Mouse (Mus musculus): ENCODE data around the gene Dspp.

Dspp gene

DNA sequence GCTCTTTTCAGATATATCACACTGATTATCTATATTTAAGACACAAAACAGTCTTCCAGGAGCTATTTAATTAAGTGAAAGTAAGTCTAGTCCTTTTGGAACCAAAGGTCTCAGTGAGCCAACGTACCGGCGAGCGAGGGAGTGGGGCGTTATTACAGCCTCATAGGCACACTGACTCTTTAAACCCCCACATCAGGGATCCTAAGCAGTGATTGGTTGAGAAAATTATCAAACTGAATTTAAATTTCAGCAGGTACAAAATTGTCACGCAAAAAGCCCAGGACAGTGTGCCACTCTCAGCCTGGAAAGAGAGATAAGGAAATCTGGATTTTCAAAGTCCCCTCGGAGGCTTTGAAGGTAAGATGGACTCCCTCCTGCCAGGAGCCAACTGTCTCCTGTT lies at the start of gene Dspp:
Gene Dspp, plus strand, starts transcription at position 301 of the 400 bp plus-strand sequence.
- DNase-seq (ENCODE audit: low spot score in 2 of 2), result no peak

DNA sequence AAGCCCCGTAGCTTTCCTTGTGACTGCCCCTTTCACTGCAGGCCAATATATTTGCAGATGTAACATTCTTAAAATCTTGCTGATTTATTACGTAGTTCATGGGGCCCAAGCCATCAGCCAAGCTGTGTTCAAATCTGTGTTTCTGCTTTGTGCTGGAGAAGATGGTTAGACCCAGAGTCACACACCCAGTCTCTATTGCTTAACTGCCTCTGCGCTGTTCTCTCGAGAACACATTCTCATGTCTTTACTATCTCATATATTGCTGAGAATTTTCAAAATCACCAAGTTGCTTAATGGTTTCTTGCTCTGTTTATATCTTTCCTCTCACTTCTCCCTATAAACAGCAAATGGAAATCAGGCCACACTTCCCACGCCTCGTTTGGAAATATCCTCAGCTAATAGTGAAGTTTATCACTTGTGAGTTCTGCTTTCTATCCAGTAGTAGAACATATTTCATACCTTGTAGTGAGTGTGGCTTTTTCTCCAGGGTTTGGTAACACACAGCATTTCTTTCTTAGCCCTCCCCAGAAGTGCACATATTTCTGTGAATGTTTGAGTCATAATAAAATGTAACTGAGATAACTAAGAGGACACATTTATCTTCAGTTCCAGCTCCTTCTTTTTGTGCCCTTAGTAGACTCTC lies 46.4 kb upstream of the Dspp start:
- DNase-seq (ENCODE audit: low spot score in 2 of 2), result no peak

DNA sequence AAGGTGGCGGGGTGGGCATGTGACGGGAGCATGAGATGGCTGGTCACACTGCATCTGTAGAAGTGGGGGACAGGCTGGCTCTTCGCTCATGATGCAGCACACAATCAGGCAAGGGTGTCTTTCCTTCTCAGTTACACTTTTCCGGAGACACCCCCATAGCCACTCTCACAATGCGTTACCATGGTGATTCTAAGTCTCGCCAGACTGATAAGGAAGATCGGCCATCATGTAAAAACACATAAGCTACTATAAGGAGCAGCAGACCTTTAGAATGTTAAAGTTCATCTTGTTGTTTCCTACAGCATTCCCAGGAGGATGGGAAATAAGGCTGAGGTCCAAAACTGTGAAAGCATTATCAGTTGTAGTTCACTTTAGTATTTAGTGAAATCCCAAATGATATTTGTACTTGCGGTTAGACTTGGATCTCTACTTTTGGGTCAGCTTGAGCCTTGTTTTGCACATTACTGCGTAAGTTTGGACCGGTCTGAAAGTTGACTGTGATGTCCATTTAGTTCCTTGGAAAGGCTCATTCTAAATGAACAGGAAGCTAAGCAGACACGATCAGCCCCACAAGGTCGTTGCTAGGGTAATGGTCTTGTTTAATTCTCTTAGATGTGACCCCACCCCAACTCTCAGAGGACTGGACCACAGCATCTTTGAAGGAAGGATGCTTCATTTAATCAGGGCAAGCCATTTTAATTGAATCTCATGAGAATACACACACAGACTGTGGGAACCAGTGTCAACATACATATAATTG lies 43.8 kb upstream of the Dspp start:
- DNase-seq (ENCODE audit: low spot score in 2 of 2), result no peak

DNA sequence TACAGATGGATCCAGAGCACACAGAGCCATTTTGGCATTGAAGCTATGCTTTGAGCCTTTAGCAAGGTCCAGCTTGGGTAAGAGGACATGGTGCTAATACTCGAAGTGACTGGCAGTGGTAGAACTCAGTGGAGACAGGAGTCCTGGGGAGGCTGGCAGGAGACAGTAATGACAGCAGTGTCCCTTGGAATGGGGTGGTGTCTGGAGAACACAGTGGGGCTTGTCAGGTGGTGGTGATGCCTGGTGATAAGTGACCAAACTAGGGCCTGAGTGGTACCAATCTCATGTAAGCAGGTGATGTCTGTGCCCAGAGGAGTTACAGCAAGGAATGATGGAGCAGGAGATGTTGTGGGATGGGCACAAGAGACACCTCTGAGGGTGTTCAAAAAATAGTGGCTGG lies 43.2 kb upstream of the Dspp start:
- no peak for DNase-seq (ENCODE audit: low spot score in 2 of 2)

DNA sequence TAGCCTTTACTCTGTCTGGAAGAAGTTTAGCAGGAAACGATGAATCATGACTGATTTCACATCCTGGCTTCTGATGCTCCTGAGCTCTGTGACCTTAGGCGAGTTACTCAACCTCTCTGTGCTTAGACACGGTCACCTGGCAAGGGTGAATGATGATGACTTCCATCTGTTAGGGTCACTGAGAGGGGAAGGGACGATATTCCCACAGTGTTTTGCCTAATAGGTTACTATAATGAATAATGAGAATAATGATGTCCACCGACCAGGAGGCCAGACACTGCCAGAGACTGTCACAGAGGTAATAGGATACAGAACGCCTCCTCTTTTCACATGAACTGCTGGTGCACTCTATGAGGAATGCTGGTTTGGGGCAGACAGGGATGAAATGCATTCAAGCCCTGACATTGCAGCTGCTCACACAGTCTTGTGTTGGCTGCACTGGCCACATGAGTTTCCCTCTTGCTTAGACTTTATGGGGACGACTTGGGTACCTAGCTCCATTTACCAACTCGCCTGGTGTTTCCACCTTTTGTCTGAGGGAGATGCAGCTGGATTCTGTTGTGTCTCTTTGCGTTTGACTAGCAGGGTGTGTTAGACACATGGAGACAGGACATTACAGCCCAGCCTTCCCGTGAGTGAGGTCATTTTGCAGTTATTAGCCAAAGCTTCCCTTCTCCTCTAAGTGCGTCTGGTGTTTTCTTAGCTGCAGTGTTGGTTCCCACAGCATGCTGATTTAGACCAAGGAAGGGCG lies 42.1 kb upstream of the Dspp start:
- DNase-seq (ENCODE audit: low spot score in 2 of 2), result no peak

DNA sequence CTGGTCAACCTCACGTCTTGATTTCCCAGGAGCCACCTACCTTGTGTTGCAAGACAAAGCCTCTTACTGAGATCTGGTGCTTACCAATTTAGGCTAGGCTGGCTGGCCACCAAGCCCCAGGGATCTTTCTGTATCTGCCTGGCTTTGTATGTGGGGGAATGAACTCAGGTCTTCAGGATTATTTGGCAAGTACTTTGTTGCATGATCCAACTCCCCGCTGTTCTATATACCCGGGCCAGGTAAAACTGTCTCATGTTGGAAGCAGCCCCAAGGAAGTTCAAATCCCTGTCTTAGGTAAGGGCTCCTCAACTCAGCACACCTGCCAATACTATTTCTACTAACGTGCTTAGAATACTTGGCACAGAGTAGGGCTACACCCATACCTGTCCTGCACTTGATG lies 39.6 kb upstream of the Dspp start:
- DNase-seq (ENCODE audit: low spot score in 2 of 2), result no peak

DNA sequence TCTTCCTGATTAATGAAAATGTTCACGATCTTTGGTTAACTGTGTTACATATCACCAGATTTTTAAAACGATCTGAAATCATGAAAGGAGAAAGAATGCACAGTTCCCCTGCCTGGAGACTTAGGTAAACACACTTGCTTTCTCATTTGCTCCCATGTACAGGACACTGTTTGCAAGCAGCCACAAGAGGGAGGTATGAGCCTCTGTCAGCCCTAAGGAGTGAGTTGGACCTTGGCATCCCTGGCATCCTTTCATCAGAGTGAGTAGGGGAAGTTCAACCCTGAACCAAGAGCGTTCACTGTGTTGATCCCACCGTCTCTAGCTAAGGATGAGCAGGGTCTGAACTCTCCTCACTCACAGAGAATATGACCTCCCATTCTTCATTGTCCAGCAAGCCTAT lies 39.0 kb upstream of the Dspp start:
- DNase-seq (ENCODE audit: low spot score in 2 of 2), result peak in 1 of 2 experiments; percentile 9

DNA sequence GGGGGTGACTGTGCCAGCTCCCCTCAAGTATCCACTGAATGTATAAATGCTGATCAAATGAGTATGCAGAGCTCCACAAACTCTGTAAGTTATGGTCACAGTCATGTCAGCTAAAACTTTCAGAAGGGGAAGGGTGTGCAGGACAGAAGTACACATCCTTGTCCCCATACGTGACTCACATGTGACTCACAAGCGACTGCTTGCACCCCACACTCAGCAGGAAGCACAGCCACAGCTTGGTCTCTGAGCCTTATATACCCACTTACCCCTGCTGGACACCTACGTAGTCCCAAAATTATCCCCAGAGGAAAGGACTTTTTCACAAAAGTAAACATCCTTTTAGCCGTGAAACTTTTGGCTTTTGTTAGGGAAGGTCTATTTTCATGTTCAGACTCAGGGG lies 36.8 kb upstream of the Dspp start:
- DNase-seq (ENCODE audit: low spot score in 2 of 2), result no peak

DNA sequence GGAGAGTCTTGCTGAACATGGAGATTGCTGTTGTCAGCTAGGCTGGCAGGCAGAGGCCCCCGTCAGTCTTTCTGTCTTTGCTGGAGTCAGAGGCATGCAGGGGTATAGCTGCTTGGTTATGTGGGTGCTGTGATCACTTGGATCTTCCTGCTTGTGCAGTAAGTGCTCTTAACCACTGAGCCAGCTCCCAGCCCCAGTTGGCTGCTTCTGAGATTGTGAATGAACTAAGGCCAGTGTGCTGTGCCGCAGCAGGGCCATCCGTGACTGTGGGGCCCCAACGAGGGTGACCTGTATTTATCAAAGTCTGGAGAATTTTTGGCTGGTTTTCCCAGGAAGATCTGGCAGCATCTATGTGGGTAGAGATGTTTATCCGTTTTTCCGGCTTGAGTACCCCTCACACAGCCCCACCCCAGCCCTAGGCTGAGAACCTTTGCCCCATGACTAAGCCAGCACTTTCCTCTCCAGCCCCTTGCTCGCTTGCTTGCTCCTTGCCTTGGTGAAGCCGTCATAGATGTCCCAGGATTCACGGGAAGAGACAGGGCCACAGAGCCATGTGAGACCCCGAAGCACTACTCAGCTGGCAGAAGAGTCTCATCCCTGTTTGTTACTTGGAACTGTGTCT lies 32.5 kb upstream of the Dspp start:
- no peak for DNase-seq (ENCODE audit: low spot score in 2 of 2)

DNA sequence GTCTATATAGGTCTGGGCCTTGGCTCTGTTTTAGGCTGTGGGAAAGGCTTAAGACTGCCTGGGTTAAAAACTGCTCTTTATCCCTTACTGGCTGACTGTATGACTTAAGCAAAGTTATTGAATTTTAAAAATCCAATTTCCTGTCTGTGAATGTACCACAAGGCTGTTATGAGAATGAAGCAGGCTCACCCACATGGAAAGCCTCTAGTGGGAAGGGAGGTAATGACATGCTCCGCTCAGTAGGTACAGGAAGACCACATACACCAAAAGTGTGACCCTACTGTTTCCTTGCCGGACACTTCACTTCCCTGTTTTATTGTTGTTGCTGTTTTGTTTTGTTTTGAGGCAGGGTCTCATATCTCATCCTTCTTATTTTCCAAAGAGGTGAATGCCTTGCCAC lies 29.4 kb upstream of the Dspp start:
- no peak for DNase-seq (ENCODE audit: low spot score in 2 of 2)

DNA sequence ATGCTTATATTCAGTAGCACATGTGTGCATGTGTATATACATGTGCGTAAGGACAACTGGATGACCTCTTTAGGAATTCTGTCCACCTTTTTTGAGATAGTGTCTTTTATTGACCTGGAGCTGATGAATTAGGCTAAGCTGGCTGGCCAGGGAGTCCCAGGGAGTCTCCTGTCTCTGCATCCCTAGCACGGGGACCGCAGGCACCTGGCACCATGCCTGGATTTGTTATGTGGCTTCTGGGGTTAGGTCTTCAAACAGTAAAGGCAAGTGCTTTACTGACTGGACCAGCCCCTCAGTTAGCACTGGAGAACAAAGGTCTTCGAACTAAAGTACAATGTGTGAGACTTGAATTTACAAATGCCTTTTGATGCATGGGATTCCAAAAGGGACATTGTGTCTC lies 26.5 kb upstream of the Dspp start:
- DNase-seq (ENCODE audit: low spot score in 2 of 2), result no peak

DNA sequence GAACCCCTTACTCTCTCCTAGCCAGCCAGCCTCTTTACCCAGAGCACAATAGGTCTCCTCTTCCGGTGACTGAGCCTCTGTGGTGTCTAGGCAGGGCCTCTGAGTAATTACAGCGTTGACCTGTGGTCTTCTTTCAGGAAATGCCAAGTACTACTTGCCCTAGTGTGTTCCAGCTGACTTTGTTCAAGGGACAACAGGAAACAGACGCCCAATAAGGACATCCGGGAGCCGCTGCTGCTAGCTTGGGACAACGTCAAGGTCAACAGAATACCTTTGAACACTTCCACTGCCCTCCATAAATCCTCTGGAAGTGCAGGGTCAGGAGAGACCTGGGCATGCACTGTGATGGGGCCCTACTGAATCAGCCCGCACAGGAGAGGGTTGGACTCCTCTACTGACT lies 21.2 kb upstream of the Dspp start:
- DNase-seq (ENCODE audit: low spot score in 2 of 2), result no peak

DNA sequence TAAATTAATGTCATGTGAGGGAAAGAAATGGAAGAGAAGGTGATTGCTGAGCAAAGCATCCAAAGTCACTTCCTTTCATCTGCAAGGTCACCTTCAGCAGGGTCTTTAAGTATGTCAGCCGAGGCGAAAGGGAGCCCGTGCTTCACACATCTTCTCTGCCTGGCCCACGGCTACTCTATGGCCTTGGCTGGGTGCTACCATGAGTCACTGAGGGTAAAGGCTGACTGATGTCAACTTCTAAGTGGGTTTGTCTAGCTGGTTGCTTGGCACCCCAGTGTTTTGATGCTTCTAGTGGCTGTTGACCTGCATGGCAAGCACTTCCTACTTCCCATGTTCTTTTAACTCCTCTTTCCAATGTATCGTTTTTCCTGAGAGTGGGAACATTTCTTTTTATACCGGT lies 20.3 kb upstream of the Dspp start:
- DNase-seq (ENCODE audit: low spot score in 2 of 2), result no peak

DNA sequence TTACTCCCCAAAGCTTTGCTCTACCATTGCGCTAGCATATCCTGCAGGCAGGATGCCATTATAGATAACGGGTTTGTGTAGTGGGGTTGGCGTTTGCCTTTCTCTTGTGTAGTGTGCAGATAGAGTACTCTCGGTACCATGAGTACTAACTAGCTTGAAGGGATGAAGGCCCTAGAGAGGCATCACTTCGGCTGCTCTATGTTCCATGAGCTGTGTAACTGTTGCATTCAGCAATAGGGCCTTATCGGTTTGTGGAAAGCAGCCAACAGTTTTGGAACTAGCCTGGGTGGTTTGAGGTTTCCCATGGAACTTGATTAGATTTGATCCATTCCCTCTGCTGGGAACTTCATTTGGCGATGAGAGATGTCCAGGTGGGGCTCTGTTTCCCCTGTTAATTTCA lies 12.8 kb upstream of the Dspp start:
- no peak for DNase-seq (ENCODE audit: low spot score in 2 of 2)

DNA sequence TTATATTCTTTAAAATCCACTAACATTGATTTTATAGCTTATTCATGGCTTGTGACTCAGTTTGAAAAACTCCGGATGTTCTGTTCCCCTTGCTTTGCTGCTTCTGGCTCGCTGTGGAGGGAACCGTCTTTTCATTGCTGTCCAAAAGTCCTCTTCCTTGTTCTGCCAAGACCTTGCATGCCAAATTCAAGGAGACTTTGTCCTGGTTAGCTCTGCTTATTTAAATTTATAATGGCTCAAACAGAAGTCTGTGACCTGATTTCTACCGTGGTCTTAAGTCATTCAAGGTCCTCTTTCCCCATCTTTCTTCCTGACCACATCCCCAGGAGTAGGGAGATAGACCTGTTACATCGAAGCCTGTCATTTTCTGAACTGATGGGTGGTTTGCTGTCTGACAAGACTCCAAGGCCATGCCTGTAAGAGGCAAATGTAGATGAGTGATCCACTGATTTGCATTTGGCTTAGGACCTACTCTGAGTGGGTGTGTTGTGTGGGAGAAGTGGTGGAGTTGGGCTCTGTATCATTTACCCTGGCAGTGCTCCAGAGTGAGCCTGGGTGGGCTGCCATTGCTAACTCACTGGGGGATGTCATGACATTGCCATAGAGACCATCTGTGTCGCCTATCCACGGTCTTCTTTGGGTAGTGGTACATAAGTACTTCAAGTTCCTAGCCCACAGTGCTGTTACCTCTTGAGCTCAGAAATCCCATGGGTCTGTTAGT lies 12.0 kb upstream of the Dspp start:
- no peak for DNase-seq (ENCODE audit: low spot score in 2 of 2)

DNA sequence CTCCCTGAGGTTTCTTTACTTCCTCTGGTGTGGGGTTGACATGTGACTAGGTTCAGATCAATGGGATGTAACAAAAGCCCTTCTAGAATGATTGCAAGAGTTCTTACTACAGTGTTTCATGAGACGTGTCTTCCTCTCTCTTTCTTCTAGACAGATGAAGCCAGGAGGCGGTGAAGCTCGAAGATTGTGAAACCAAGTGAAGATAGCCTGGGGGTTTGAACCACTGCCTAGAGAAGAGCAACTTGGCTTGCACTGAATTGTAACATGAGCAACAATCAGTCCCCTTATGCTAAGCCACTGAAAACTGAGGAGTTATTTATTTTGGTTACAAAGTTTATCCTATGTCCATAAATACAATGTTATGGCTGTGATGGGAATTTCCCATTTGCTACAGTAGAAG lies 9.9 kb upstream of the Dspp start:
- DNase-seq (ENCODE audit: low spot score in 2 of 2), result no peak

DNA sequence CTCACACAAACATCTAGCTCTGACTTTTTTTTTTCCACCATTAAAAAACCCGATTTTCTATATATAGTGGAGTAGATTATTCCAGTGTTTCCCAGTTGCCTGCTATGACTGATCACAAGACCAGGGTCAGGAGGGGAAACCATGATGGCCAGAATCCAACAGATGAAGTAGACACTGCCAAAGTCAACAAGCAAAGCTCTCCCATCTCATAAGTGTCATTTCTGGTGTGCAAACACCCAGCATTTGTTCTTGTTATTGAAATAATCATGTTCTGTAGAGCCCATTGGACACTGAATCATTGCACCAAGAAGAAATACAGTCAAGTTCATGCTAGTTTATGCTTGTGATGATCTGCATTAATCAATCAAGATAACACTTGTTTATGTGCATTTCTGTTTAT lies 9.1 kb upstream of the Dspp start:
- DNase-seq (ENCODE audit: low spot score in 2 of 2), result no peak

DNA sequence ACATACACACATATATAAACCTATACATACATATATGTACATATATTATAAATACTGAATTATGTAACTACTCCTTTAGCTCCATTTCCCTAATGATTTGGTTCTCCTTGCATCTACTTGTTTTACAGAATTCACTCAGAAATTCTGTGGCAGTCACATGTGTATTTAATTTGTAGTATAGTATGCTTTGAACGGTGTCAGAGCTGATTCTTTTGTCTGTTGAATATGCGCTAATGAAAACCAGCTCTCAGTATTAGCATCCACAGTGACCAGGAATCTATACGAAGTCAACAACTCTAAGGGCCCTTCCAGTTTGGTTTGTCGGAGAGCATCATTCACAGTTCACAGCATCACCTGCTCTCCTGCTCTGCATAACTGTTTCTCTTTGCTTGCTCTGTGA lies 7.0 kb upstream of the Dspp start:
- DNase-seq (ENCODE audit: low spot score in 2 of 2), result no peak

DNA sequence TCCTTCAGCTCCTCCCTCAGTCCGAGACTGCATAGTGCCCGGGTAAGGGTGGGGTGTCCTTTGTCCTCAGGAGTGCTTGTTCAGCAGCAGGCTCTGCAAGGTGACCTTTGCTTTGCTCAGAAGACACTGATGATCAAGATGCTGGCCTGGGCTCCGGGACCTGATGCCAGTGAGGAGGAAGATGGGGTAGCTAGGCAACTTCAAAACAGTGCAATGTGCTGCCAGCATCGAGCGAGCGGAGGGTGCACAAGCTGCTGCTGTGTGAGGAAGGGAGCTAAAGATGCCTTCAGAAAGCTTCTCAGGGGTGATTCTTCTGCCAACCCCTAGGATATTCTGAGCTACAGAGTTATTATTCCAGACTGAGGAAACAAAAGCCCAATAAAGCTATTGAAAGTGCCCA lies 2.6 kb downstream of the Dspp start:
- DNase-seq (ENCODE audit: low spot score in 2 of 2), result no peak

DNA sequence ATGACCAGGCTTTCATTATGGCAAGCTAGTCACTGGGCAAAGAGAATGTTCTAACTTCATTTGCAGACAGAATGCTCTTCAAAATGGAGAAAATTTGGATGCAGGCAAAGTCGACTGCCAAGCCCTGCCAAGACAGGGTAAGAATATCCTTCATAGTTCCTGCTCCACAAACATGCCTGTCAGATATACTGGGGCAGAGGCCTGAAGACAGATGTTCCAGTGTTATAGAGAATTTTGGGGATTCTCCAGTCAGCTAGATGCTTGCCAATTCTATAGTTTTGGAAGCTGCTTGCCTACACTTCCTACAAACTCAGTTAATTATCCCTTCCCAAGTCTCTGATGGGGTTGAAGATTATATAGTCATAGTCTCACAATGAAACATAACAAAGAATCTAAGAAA lies 13.2 kb downstream of the Dspp start:
- DNase-seq (ENCODE audit: low spot score in 2 of 2), result no peak

DNA sequence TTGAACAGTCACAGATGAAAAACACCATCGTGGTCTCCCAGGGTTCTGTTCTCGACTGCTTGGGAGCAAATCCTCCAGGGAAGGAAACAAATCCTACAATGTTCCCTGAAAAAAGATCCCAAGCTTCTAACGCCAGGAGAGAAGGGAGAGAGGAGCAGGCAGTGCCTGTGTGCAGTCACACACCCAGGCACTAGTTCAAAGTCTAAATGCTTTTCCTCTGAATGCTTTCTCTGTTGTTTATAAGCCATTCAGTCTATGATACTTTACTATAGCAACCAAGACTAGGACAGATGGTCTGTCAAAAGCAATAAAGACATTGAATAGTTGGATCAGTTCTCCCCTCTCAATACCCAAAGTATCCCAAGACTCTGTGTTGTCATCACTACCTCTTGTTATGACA lies 16.8 kb downstream of the Dspp start:
- no peak for DNase-seq (ENCODE audit: low spot score in 2 of 2)

DNA sequence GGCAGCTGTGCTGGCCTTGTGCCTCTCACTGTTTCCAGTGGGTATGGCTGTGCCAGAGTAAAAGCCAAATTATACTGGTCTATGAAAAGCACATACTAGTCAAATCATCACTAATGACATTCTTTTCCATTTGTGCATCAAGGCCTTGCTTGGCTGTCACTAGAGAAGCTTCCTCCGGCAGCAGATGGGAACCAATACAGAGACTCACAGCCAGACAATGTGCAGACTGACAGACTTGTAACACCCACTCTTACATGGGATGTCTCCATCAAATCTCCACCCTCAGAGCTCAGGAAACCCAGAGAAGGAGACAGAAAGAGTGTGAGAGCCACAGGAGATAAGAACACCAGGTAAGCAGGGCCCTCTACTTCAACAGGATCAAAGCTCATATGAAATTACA lies 24.6 kb downstream of the Dspp start:
- DNase-seq (ENCODE audit: low spot score in 2 of 2), result no peak
